Mouse (Mus musculus) myocyte (in vitro differentiated cells): ENCODE results near the gene Kti12. TPM values are rescaled to one million over a fixed set of nuclear protein-coding genes. Genes with fewer than 3 reads are reported as not detected.

Experiments
- H3K27me3 ChIP-seq: one replicate; pipeline ENCODE4 v1.6.1; 2011; ENCODE audit not compliant: control insufficient read depth, insufficient read depth, insufficient read length
- H3K36me3 ChIP-seq: one replicate; pipeline ENCODE4 v1.6.1; 2011; ENCODE audit not compliant: control insufficient read depth, insufficient read depth
- H3K4me2 ChIP-seq: one replicate; pipeline ENCODE4 v1.6.1; 2011; ENCODE audit warnings: low read depth, control low read depth
- H3K4me3 ChIP-seq: one replicate; pipeline ENCODE4 v1.5.1; 2011; ENCODE audit warnings: mild to moderate bottlenecking, control low read depth, moderate library complexity
- H3K79me2 ChIP-seq: one replicate; pipeline ENCODE4 v1.6.1; 2011; ENCODE audit not compliant: control insufficient read depth, insufficient read depth
- H3ac ChIP-seq: one replicate; pipeline ENCODE4 v1.6.1; 2011; ENCODE audit not compliant: control insufficient read depth, insufficient read length
- CEBPB ChIP-seq: IDR thresholded peaks from 2 replicates; pipeline ENCODE4 v1.6.1; 2011; ENCODE audit warnings: mild to moderate bottlenecking, moderate library complexity; ENCODE audit not compliant: poor library complexity, insufficient read depth, severe bottlenecking
- E2F4 ChIP-seq: IDR thresholded peaks from one replicate; pipeline ENCODE4 v1.6.1; 2011; ENCODE audit warnings: mild to moderate bottlenecking, control low read depth, moderate library complexity; ENCODE audit not compliant: insufficient read depth
- MAX ChIP-seq: IDR thresholded peaks from one replicate; pipeline ENCODE4 v1.6.1; 2011; ENCODE audit warnings: low read depth, mild to moderate bottlenecking, control low read depth
- MYOD1 ChIP-seq, 3 experiments: IDR thresholded peaks; one replicate each; pipeline ENCODE4 v1.6.1; 2011; ENCODE audit warnings: control low read depth in 2 of 3, low read depth in 2 of 3, mild to moderate bottlenecking in 2 of 3, moderate library complexity in 1 of 3; ENCODE audit not compliant: insufficient read length in 2 of 3, control insufficient read depth in 1 of 3
- MYOG ChIP-seq, 3 experiments: IDR thresholded peaks; one replicate each; pipeline ENCODE4 v1.6.1; 2011; ENCODE audit warnings: control low read depth in 2 of 3, low read depth in 2 of 3, mild to moderate bottlenecking in 2 of 3; ENCODE audit not compliant: insufficient read length in 2 of 3, control insufficient read depth in 1 of 3, insufficient read depth in 1 of 3
- POLR2A ChIP-seq: IDR thresholded peaks from one replicate; pipeline ENCODE4 v1.6.1; 2011; ENCODE audit warnings: low read depth, mild to moderate bottlenecking, control low read depth, moderate library complexity; ENCODE audit not compliant: insufficient read length
- POLR2AphosphoS2 ChIP-seq: IDR thresholded peaks from one replicate; pipeline ENCODE4 v1.6.1; 2011; ENCODE audit warnings: low read depth, control low read depth; ENCODE audit not compliant: insufficient read length
- REST ChIP-seq: IDR thresholded peaks from one replicate; pipeline ENCODE4 v1.6.1; 2011; ENCODE audit warnings: mild to moderate bottlenecking, control low read depth, moderate library complexity; ENCODE audit not compliant: insufficient read depth, insufficient read length
- SRF ChIP-seq: IDR thresholded peaks from one replicate; pipeline ENCODE4 v1.6.1; 2011; ENCODE audit warnings: low read depth; ENCODE audit not compliant: control insufficient read depth, insufficient read length
- TCF12 ChIP-seq: IDR thresholded peaks from one replicate; pipeline ENCODE4 v1.6.1; 2011; ENCODE audit warnings: mild to moderate bottlenecking, control low read depth; ENCODE audit not compliant: poor library complexity, insufficient read depth, severe bottlenecking
- TCF3 ChIP-seq: IDR thresholded peaks from one replicate; pipeline ENCODE4 v1.6.1; 2011; ENCODE audit warnings: low read depth, control low read depth; ENCODE audit not compliant: insufficient read length
- USF1 ChIP-seq: IDR thresholded peaks from one replicate; pipeline ENCODE4 v1.6.1; 2011; ENCODE audit warnings: low read depth, mild to moderate bottlenecking, control low read depth, moderate library complexity
- polyA plus RNA-seq: library from polyadenylated mRNA; unstranded; fragments of >200 nt; fragmentation: generic; extraction: Trizol; gene quantifications from one replicate; pipeline ENCODE4 v1.2.1, GENCODE M21; 2012; ENCODE audit warnings: missing spikeins

Kti12 gene
- polyA plus RNA-seq = 30.7 TPM

GRCm38 (mm10) chr4:108847715-108848504 is at the start of gene Kti12:
TSS of gene Kti12 (plus strand) at chr4:108847785.
- H3K79me2 ChIP-seq = peaks cover 21% of the 10 kb centered on the region
- H3K4me3 ChIP-seq = peak within 1 kb of the TSS; percentile 47
- H3K27me3 ChIP-seq = no peaks in the 10 kb centered on the region
- H3ac ChIP-seq = peak within 1 kb of the TSS; percentile 72
- TF ChIP-seq REST (peak; percentile 1), CEBPB (no peak), USF1 (no peak), MYOD1 (IDR thresholded peaks at IDR 0.05; ENCODE audit: control insufficient read depth in 1 of 3, insufficient read length in 2 of 3, low read depth in 2 of 3) (peak in 1 of 3 experiments; percentile 26), POLR2AphosphoS2 (peak; percentile 92), E2F4 (no peak), MYOG (IDR thresholded peaks at IDR 0.05; ENCODE audit: control insufficient read depth in 1 of 3, insufficient read depth in 1 of 3, insufficient read length in 2 of 3, low read depth in 2 of 3) (no peak), POLR2A (peak; percentile 87), TCF3 (no peak), SRF (peak; percentile 62), MAX (peak; percentile 91), TCF12 (no peak)
- H3K4me2 ChIP-seq = peak within 1 kb of the TSS; percentile 94
- H3K36me3 ChIP-seq = no peaks in the 10 kb centered on the region

GRCm38 (mm10) chr4:108798083-108798830 is 49.3 kb upstream of the Kti12 start:
- Histone ChIP-seq H3K4me2 (no peak overlapping the region), H3ac (no peak overlapping the region), H3K36me3 (no peaks in the 10 kb centered on the region), H3K79me2 (no peaks in the 10 kb centered on the region), H3K4me3 (no peak overlapping the region), H3K27me3 (no peaks in the 10 kb centered on the region)
- TF ChIP-seq SRF = no peak

- Histone ChIP-seq H3ac (no peak overlapping the region), H3K4me2 (no peak overlapping the region), H3K79me2 (no peaks in the 10 kb centered on the region), H3K4me3 (no peak overlapping the region), H3K36me3 (no peaks in the 10 kb centered on the region), H3K27me3 (no peaks in the 10 kb centered on the region)
- TF ChIP-seq POLR2A (no peak), E2F4 (no peak), SRF (no peak), MAX (no peak)
These were observed 44.0 kb upstream of the Kti12 start for GRCm38 (mm10) chr4:108803535-108803934.

- Histone ChIP-seq H3K79me2 (no peaks in the 10 kb centered on the region), H3K4me3 (no peak overlapping the region), H3K36me3 (peaks cover 8% of the 10 kb centered on the region), H3K27me3 (no peaks in the 10 kb centered on the region), H3ac (no peak overlapping the region), H3K4me2 (no peak overlapping the region)
- TF ChIP-seq CEBPB (no peak), POLR2AphosphoS2 (peak; percentile 65)
These were observed 36.4 kb upstream of the Kti12 start for GRCm38 (mm10) chr4:108811142-108811541.

- H3K27me3 ChIP-seq = no peaks in the 10 kb centered on the region
- no peak overlapping the region for H3ac ChIP-seq
- H3K79me2 ChIP-seq = no peaks in the 10 kb centered on the region
- TF ChIP-seq USF1 = no peak
- no peak for TF ChIP-seq TCF12
- no peak for TF ChIP-seq POLR2A
- no peak for TF ChIP-seq MAX
- no peak for TF ChIP-seq CEBPB
- peak; percentile 64 for TF ChIP-seq POLR2AphosphoS2
- no peak overlapping the region for H3K4me2 ChIP-seq
- H3K4me3 ChIP-seq = no peak overlapping the region
- H3K36me3 ChIP-seq = peaks cover 8% of the 10 kb centered on the region
These were observed 36.0 kb upstream of the Kti12 start for GRCm38 (mm10) chr4:108811550-108811949.
